Mouse (Mus musculus) erythroblast, embryonic 14.5 days (primary cell): Measurements from ENCODE around the gene Srsf11. TPM values are rescaled to one million over a fixed set of nuclear protein-coding genes. Genes with fewer than 3 reads are reported as not detected.

Source experiments
- H3K27me3 ChIP-seq: 2 replicates; pipeline ENCODE4 v1.6.1; 2012; ENCODE audit warnings: inconsistent platforms; ENCODE audit not compliant: control insufficient read depth
- H3K36me3 ChIP-seq: 2 replicates; pipeline ENCODE4 v1.6.1; 2012; ENCODE audit warnings: mild to moderate bottlenecking, inconsistent platforms; ENCODE audit not compliant: control insufficient read depth
- H3K4me1 ChIP-seq: 2 replicates; pipeline ENCODE4 v1.6.1; 2012; ENCODE audit warnings: inconsistent platforms; ENCODE audit not compliant: control insufficient read depth
- H3K4me3 ChIP-seq: replicated peaks from 2 replicates; pipeline ENCODE3; 2012; ENCODE audit warnings: moderate library complexity, mild to moderate bottlenecking, inconsistent platforms
- H3K9me3 ChIP-seq: 2 replicates; pipeline ENCODE4 v1.6.1; 2012; ENCODE audit warnings: low read length, inconsistent platforms, mixed read lengths; ENCODE audit not compliant: control insufficient read depth
- GATA1 ChIP-seq: IDR thresholded peaks from 2 replicates; pipeline ENCODE4 v1.6.1; 2012; ENCODE audit warnings: low read length, inconsistent platforms, mixed read lengths
- TAL1 ChIP-seq: IDR thresholded peaks from 3 replicates; pipeline ENCODE4 v1.6.1; 2012; ENCODE audit warnings: low read length, inconsistent platforms, mixed read lengths
- polyA plus RNA-seq: library from polyadenylated mRNA; stranded (reverse); fragments of >175 nt; gene quantifications from 2 replicates; pipeline ENCODE4 v1.2.3, GENCODE M21; 2012

The Srsf11 gene
- polyA plus RNA-seq, result 9.6 and 9.7 TPM in 2 replicates

DNA sequence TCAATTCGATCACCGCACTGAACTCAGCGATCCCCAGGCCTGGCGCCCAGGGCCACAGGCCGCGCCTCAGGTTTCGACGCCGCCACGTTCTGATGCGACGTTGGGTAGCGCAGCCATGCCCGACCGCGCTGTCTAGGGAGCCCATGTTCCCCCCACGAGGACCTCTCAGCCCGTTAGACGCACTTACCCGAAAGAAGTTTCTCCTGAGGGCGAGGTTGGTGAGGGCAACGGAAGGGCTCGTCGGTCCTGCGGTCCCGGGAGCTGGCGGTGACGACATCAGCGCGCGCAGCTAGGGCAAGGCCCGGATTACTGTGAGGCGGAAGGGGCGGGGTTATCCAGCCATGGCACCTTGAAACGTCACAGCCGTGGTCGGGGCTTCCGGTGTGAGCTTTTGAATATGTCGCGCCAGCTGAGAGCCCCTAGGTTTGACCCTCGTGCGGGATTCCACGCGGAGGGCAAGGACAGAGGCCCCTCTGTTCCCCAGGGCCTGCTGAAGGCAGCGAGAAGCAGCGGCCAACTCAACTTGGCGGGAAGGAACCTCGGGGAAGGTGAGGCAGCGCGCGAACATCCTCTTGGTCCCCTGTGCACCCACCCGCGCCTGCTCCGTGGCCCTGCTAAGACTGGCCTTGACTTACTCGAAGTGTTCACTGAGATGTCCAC, at the start of gene Srsf11, which contains the start of gene Lrrc40:
Gene Srsf11, minus strand, starts transcription at position 311 of the 660 bp plus-strand sequence.
Gene Lrrc40, plus strand, starts transcription at position 334 of the 660 bp plus-strand sequence.
- peaks cover 15% of the 10 kb centered on the region for H3K36me3 ChIP-seq
- H3K4me3 ChIP-seq, result peak within 1 kb of the TSS; percentile 90
- no peaks in the 10 kb centered on the region for H3K9me3 ChIP-seq
- H3K4me1 ChIP-seq, result peaks cover 47% of the 10 kb centered on the region
- no peaks in the 10 kb centered on the region for H3K27me3 ChIP-seq
- no peak for TF ChIP-seq TAL1

DNA sequence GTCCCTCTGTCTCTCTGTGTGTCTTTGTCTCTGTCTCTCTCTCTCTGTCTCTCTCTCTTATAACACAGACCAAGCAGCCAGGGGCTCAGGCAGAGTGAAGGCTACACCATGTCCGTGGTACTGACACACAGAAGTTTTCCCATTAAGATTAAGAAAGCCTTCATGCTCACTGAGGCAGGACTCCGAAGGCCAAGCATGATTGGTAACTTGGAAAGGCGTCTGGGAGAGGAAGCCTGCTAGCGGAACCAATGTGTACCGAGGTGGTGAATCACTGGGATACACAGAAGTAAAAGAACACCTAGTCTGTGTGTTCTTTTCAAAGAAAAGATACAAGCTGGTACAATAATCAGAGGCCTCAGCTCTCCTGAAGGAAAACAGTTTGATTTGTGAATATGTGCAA, 41.4 kb upstream of the Srsf11 start:
- H3K27me3 ChIP-seq, result no peaks in the 10 kb centered on the region
- no peaks in the 10 kb centered on the region for H3K36me3 ChIP-seq
- H3K4me3 ChIP-seq, result no peak overlapping the region
- no peak for TF ChIP-seq TAL1
- no peak for TF ChIP-seq GATA1
- H3K4me1 ChIP-seq, result no peaks in the 10 kb centered on the region
- H3K9me3 ChIP-seq, result no peaks in the 10 kb centered on the region

GRCm38 (mm10) chr3:158077380-158077772, 40.9 kb upstream of the Srsf11 start:
- Histone ChIP-seq H3K36me3 (no peaks in the 10 kb centered on the region), H3K4me3 (no peak overlapping the region), H3K9me3 (no peaks in the 10 kb centered on the region), H3K27me3 (no peaks in the 10 kb centered on the region), H3K4me1 (no peaks in the 10 kb centered on the region)
- TF ChIP-seq TAL1 (no peak), GATA1 (no peak)

- H3K27me3 ChIP-seq, result no peaks in the 10 kb centered on the region
- H3K4me3 ChIP-seq, result no peak overlapping the region
- TF ChIP-seq TAL1 (no peak), GATA1 (no peak)
- no peaks in the 10 kb centered on the region for H3K4me1 ChIP-seq
- H3K9me3 ChIP-seq, result no peaks in the 10 kb centered on the region
- no peaks in the 10 kb centered on the region for H3K36me3 ChIP-seq
Measured at GRCm38 (mm10) chr3:158076685-158077379, 40.4 kb upstream of the Srsf11 start.

DNA sequence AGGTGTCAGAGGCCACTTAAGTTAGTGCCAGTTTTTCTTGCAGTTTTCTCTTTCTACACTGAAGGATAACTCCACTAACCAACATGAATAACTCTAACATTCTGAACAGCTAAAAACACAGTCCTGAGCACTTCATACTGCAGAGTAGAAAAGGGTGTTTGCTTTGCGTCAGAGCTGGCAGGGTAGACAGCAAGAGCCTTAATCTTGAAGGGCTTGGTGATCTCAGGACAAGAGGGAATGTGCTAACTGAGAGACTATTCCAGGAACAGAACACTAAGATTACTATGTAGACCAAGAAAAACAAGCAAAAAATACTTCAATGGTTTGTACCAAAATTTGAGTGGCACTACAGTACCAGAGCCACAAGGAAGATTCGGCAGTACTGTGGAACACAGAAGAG, 38.6 kb upstream of the Srsf11 start:
- TF ChIP-seq GATA1 (no peak), TAL1 (no peak)
- Histone ChIP-seq H3K27me3 (no peaks in the 10 kb centered on the region), H3K9me3 (no peaks in the 10 kb centered on the region), H3K36me3 (no peaks in the 10 kb centered on the region), H3K4me1 (no peaks in the 10 kb centered on the region), H3K4me3 (no peak overlapping the region)

DNA sequence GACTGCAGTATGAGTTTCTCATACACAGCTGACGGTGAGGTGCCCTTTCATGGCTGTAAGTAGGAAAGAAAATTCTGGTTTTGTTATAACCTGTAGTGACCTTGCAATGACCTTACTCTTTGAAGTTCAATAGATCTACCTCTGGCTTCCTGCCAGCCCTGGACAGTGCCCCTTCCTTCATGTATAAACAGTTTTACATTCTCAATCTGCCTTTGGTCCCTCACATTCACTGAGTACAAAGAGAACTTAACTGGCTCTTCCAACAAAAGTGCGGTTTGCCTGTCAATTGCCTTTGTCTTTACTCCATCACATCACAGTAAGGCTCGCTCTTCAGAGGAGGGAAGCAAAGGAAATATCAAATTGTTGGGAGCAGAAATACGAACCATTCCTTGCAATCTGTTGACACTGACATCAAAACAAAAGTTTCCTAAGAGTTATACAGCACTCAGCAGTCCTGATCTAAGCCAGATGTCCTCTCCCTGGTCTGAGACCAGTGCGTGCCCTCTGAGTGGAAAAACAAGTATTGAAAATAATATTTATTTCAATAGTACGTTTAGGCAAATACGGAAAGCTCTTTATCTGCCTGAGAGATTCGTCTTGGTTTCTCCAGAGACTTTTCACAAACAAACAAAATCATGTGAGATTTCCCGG, 32.3 kb upstream of the Srsf11 start:
- Histone ChIP-seq H3K4me1 (no peaks in the 10 kb centered on the region), H3K4me3 (no peak overlapping the region), H3K36me3 (peaks cover 33% of the 10 kb centered on the region), H3K27me3 (no peaks in the 10 kb centered on the region), H3K9me3 (no peaks in the 10 kb centered on the region)
- TF ChIP-seq GATA1 (no peak), TAL1 (no peak)

GRCm38 (mm10) chr3:158067916-158068315, 31.5 kb upstream of the Srsf11 start:
- Histone ChIP-seq H3K4me1 (no peaks in the 10 kb centered on the region), H3K4me3 (no peak overlapping the region), H3K9me3 (no peaks in the 10 kb centered on the region), H3K36me3 (peaks cover 39% of the 10 kb centered on the region), H3K27me3 (no peaks in the 10 kb centered on the region)
- no peak for TF ChIP-seq TAL1
- TF ChIP-seq GATA1, result no peak

- Histone ChIP-seq H3K27me3 (no peaks in the 10 kb centered on the region), H3K4me3 (no peak overlapping the region), H3K9me3 (no peaks in the 10 kb centered on the region), H3K4me1 (no peaks in the 10 kb centered on the region), H3K36me3 (peaks cover 53% of the 10 kb centered on the region)
- no peak for TF ChIP-seq TAL1
Measured at GRCm38 (mm10) chr3:158065256-158065655, 28.8 kb upstream of the Srsf11 start.

DNA sequence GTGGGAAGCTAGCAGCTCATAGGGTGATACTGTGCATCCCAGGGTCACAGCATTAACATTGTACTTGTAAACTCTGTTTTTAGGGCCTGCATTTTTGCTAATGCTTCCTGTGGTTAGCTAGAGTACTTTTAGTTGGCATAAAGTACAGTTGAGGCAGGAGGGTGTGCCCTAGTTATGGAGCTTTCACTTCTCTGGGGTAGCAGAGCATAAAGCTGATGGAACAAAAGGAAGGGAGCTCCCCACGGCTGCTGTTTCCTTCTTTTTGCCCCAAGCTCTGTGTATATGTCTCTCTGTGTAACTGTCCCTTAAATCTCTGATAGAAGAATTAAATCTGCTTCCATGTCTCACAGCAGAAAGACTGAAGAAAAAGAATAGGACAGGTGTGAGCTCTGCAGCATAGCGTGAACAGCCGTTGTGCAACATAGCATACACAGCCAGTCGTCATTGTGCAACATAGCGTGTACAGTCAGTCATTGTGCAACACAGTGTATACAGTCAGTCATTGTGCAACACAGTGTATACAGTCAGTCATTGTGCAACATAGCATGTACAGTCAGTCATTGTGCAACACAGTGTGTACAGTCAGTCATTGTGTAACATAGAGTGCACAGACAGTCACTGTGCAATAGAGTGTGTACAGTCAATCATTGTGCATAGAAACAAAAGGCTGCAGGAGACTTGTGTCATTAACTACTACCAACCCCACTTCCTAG, 25.5 kb upstream of the Srsf11 start:
- peaks cover 70% of the 10 kb centered on the region for H3K36me3 ChIP-seq
- no peaks in the 10 kb centered on the region for H3K9me3 ChIP-seq
- no peaks in the 10 kb centered on the region for H3K27me3 ChIP-seq
- TF ChIP-seq GATA1, result no peak
- no peak for TF ChIP-seq TAL1
- no peaks in the 10 kb centered on the region for H3K4me1 ChIP-seq
- no peak overlapping the region for H3K4me3 ChIP-seq
